Mouse (Mus musculus): ENCODE measurements around the gene Cebpz.

Cebpz gene

DNA sequence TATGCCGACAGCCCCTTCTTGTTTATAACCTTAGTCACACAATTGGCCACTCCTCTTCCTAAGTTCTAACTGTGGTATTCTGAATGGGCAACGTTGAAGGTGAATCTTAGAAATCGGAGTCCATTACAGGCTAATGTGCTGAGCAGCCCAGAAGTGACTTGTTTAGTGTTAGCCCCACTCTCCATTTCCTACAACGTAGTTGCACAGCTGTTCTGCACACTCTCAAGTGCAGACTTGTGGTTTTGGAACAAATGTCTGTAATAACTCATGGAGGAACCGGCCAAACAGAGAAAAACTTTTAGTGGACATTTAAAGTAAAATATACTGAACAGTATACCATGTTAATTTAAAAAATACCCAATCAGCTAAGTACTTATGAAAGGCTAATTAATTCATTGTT, 15.2 kb upstream of the Cebpz start:
- no peaks in the 10 kb centered on the region for H3K27me3 ChIP-seq (ENCODE audit: insufficient read depth, low read length)
- TF ChIP-seq CTCF (conservative IDR thresholded peaks at IDR 0.05; ENCODE audit: low read length): no peak
- peaks cover 60% of the 10 kb centered on the region for H3K36me3 ChIP-seq (ENCODE audit: insufficient read depth, low read length)
- H3K9me3 ChIP-seq (ENCODE audit: low read length): no peaks in the 10 kb centered on the region
- no peaks in the 10 kb centered on the region for H3K4me1 ChIP-seq (replicated peaks; ENCODE audit: low read depth, low read length)
- H3K4me3 ChIP-seq (replicated peaks; ENCODE audit: low read length): no peak overlapping the region

DNA sequence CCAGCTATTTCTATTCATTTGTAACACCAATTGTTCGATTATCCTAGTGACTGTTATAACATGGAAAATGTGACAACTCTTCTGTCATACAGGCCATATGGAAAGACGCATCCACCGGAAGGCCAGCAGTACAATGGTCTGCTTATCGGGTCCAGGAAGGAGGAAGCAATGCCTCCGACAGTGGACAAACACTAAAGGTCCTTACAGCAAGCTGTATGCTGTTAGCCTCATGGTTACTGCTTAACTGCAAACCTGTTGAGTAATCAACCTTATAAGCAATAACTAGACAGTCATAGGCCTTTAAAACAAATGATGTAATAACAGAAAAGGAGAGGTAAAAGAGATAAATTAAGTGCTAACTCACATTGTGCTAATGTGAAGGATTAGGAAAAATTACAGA, 14.4 kb upstream of the Cebpz start:
- Histone ChIP-seq H3K36me3 (ENCODE audit: insufficient read depth, low read length) (peaks cover 65% of the 10 kb centered on the region), H3K4me1 (replicated peaks; ENCODE audit: low read depth, low read length) (no peaks in the 10 kb centered on the region), H3K27me3 (ENCODE audit: insufficient read depth, low read length) (no peaks in the 10 kb centered on the region), H3K4me3 (replicated peaks; ENCODE audit: low read length) (no peak overlapping the region), H3K9me3 (ENCODE audit: low read length) (no peaks in the 10 kb centered on the region)
- no peak for TF ChIP-seq CTCF (conservative IDR thresholded peaks at IDR 0.05; ENCODE audit: low read length)

DNA sequence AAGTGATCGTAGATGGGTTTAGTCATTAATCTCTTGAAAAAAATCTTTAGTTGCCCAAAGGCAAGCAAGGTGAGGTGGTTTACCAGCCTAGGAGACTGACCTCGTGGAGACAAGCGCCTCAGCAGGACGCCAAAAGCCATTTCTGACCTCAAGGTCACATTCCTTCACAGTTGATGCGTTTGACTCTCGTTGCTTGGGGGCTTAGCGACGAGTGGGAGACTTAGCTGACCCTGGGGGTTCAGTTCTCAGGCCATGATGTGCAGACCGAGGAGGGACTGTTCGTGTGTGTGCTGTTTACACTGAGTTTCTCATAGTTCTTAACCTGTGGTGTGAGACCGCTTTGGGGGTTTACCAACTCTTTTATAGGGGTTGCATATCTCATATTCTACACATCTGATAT, 5.7 kb upstream of the Cebpz start:
- Histone ChIP-seq H3K4me1 (replicated peaks; ENCODE audit: low read depth, low read length) (peaks cover 13% of the 10 kb centered on the region), H3K9me3 (ENCODE audit: low read length) (no peaks in the 10 kb centered on the region), H3K4me3 (replicated peaks; ENCODE audit: low read length) (no peak overlapping the region), H3K36me3 (ENCODE audit: insufficient read depth, low read length) (peaks cover 28% of the 10 kb centered on the region), H3K27me3 (ENCODE audit: insufficient read depth, low read length) (no peaks in the 10 kb centered on the region)
- TF ChIP-seq CTCF (conservative IDR thresholded peaks at IDR 0.05; ENCODE audit: low read length): no peak
- no peak for TF ChIP-seq POU5F1 (IDR thresholded peaks at IDR 0.05; ENCODE audit: borderline replicate concordance, low read length)
- no peak for TF ChIP-seq NANOG (IDR thresholded peaks at IDR 0.05; ENCODE audit: borderline replicate concordance, low read length)

GRCm38 (mm10) chr17:78938927-78939326, 2.1 kb upstream of the Cebpz start:
- H3K4me1 ChIP-seq (replicated peaks; ENCODE audit: low read depth, low read length): peaks cover 41% of the 10 kb centered on the region
- H3K36me3 ChIP-seq (ENCODE audit: insufficient read depth, low read length): peaks cover 35% of the 10 kb centered on the region
- no peaks in the 10 kb centered on the region for H3K9me3 ChIP-seq (ENCODE audit: low read length)
- H3K4me3 ChIP-seq (replicated peaks; ENCODE audit: low read length): no peak overlapping the region
- H3K27me3 ChIP-seq (ENCODE audit: insufficient read depth, low read length): no peaks in the 10 kb centered on the region
- TF ChIP-seq POU5F1 (IDR thresholded peaks at IDR 0.05; ENCODE audit: borderline replicate concordance, low read length) (no peak), CTCF (conservative IDR thresholded peaks at IDR 0.05; ENCODE audit: low read length) (no peak), NANOG (IDR thresholded peaks at IDR 0.05; ENCODE audit: borderline replicate concordance, low read length) (no peak)

DNA sequence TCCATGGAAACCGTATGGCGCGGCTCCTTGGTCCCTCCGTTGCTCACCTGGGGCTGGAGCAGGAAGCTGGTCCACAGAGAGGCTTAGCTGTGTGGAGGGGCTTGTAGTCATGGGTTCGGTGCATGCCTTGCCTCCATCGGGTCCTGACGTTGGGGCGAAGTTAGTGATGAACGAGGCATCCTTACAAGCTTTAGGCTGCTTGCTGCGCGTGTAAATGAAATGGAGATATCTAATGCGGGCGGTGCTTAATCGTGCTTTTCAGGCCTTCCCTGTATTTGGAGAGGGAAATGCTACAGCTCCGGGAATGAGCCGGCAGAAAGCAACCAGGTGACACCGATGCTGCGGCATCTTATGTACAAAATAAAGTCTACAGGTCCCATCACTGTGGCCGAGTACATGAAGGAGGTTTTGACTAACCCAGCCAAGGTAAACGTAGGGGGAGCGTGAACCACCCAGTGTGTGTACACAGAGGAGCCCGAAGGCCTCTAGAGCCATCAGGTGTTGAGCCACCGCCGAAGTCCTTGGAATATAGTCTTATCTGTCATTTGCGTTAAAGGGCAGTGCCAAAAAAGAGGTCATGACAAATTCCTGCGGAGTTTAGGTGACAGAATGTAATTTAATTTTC, 475 bp upstream of the Cebpz start:
- Histone ChIP-seq H3K27me3 (ENCODE audit: insufficient read depth, low read length) (no peaks in the 10 kb centered on the region), H3K4me1 (replicated peaks; ENCODE audit: low read depth, low read length) (peaks cover 53% of the 10 kb centered on the region), H3K36me3 (ENCODE audit: insufficient read depth, low read length) (peaks cover 43% of the 10 kb centered on the region), H3K4me3 (replicated peaks; ENCODE audit: low read length) (peak overlapping the region; percentile 100), H3K9me3 (ENCODE audit: low read length) (no peaks in the 10 kb centered on the region)
- TF ChIP-seq POU5F1 (IDR thresholded peaks at IDR 0.05; ENCODE audit: borderline replicate concordance, low read length) (no peak), NANOG (IDR thresholded peaks at IDR 0.05; ENCODE audit: borderline replicate concordance, low read length) (no peak), CTCF (conservative IDR thresholded peaks at IDR 0.05; ENCODE audit: low read length) (no peak)

GRCm38 (mm10) chr17:78935857-78936256, 1.0 kb downstream of the Cebpz start:
- TF ChIP-seq CTCF (conservative IDR thresholded peaks at IDR 0.05; ENCODE audit: low read length) (no peak), POU5F1 (IDR thresholded peaks at IDR 0.05; ENCODE audit: borderline replicate concordance, low read length) (no peak), NANOG (IDR thresholded peaks at IDR 0.05; ENCODE audit: borderline replicate concordance, low read length) (no peak)
- H3K4me3 ChIP-seq (replicated peaks; ENCODE audit: low read length): peak overlapping the region; percentile 100
- H3K27me3 ChIP-seq (ENCODE audit: insufficient read depth, low read length): no peaks in the 10 kb centered on the region
- peaks cover 54% of the 10 kb centered on the region for H3K4me1 ChIP-seq (replicated peaks; ENCODE audit: low read depth, low read length)
- H3K36me3 ChIP-seq (ENCODE audit: insufficient read depth, low read length): peaks cover 50% of the 10 kb centered on the region
- H3K9me3 ChIP-seq (ENCODE audit: low read length): no peaks in the 10 kb centered on the region

GRCm38 (mm10) chr17:78917696-78918095, 19.2 kb downstream of the Cebpz start:
- H3K36me3 ChIP-seq (ENCODE audit: insufficient read depth, low read length): peaks cover 52% of the 10 kb centered on the region
- peak overlapping the region; percentile 86 for H3K4me3 ChIP-seq (replicated peaks; ENCODE audit: low read length)
- no peaks in the 10 kb centered on the region for H3K9me3 ChIP-seq (ENCODE audit: low read length)
- H3K27me3 ChIP-seq (ENCODE audit: insufficient read depth, low read length): no peaks in the 10 kb centered on the region
- TF ChIP-seq NANOG (IDR thresholded peaks at IDR 0.05; ENCODE audit: borderline replicate concordance, low read length) (no peak), POU5F1 (IDR thresholded peaks at IDR 0.05; ENCODE audit: borderline replicate concordance, low read length) (no peak), CTCF (conservative IDR thresholded peaks at IDR 0.05; ENCODE audit: low read length) (no peak)
- peaks cover 43% of the 10 kb centered on the region for H3K4me1 ChIP-seq (replicated peaks; ENCODE audit: low read depth, low read length)

DNA sequence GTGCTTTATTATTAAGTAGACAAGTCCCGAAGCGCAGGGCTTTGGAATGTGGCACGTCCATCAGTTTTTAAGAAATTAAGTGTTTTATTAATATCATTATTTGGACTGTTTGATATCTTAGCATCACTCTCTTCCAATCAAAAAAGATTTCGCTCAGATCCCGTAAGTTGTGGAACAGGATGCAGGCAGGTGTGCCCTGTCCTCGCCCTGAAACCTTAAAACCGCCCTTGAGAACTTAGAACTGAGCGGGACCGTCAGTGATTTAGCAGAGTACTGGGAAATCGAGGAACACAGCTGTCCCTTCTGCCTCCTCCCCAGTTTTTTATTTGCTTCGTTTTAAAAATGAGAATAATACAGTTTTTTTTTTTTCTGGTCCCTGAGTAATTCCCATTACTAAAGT, 20.0 kb downstream of the Cebpz start:
- peaks cover 48% of the 10 kb centered on the region for H3K4me1 ChIP-seq (replicated peaks; ENCODE audit: low read depth, low read length)
- H3K4me3 ChIP-seq (replicated peaks; ENCODE audit: low read length): peak overlapping the region; percentile 86
- H3K27me3 ChIP-seq (ENCODE audit: insufficient read depth, low read length): no peaks in the 10 kb centered on the region
- peaks cover 44% of the 10 kb centered on the region for H3K36me3 ChIP-seq (ENCODE audit: insufficient read depth, low read length)
- H3K9me3 ChIP-seq (ENCODE audit: low read length): no peaks in the 10 kb centered on the region
- TF ChIP-seq NANOG (IDR thresholded peaks at IDR 0.05; ENCODE audit: borderline replicate concordance, low read length) (no peak), CTCF (conservative IDR thresholded peaks at IDR 0.05; ENCODE audit: low read length) (no peak)

GRCm38 (mm10) chr17:78916369-78916813, 20.5 kb downstream of the Cebpz start, which contains the start of gene Cebpzos:
Gene Cebpzos (plus strand): TSS chr17:78916500.
- Histone ChIP-seq H3K27me3 (ENCODE audit: insufficient read depth, low read length) (no peaks in the 10 kb centered on the region), H3K4me3 (replicated peaks; ENCODE audit: low read length) (peak within 1 kb of the TSS; percentile 86), H3K36me3 (ENCODE audit: insufficient read depth, low read length) (peaks cover 39% of the 10 kb centered on the region), H3K9me3 (ENCODE audit: low read length) (no peaks in the 10 kb centered on the region), H3K4me1 (replicated peaks; ENCODE audit: low read depth, low read length) (peaks cover 48% of the 10 kb centered on the region)
- no peak for TF ChIP-seq CTCF (conservative IDR thresholded peaks at IDR 0.05; ENCODE audit: low read length)
- TF ChIP-seq NANOG (IDR thresholded peaks at IDR 0.05; ENCODE audit: borderline replicate concordance, low read length): no peak
- TF ChIP-seq POU5F1 (IDR thresholded peaks at IDR 0.05; ENCODE audit: borderline replicate concordance, low read length): no peak
